Mouse (Mus musculus) hindlimb bud, embryonic 11.5 days (tissue): ENCODE measurements around the gene Tmem175.

Experiments used
- DNase-seq: peaks from one replicate; pipeline ENCODE4 v3.0.0-alpha.2; 2012; ENCODE audit warnings: low read depth, low spot score; ENCODE audit errors: extremely low spot score

Gene Tmem175

DNA sequence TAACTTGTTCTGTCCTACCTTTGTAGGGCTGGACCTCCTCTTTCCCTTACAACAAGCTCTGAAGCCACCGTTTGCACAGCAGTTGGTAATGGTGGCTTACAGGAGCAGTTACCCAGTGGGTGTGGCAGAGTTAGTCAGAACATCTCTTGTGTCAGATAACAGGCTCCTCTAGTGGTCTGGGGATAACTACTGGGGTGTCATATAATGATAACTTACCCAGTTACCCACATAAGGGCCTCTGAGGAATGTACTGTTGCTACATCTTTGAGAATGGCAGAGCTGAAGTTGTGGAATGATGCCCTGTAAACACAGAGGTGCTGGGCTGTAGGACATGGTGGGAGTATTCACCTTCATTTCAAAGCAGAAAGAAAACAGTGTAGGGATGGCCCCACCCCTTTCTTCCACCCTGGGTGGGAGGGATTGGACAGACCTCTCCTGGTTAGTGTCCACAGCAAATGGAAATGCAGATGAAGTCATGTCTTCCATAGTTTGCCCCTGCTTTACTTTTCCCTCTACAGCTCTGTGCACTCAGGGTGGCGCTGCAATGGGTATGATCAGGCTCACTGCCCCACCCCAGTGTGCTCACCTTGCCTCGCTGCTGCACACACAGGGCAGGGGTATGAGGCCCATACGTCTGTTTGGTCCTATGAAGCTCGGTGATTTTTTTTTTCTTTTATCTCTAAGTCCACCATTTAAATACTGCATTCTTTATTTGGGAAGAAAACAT is 47.4 kb downstream of the Tmem175 start:
- DNase-seq = no peak

DNA sequence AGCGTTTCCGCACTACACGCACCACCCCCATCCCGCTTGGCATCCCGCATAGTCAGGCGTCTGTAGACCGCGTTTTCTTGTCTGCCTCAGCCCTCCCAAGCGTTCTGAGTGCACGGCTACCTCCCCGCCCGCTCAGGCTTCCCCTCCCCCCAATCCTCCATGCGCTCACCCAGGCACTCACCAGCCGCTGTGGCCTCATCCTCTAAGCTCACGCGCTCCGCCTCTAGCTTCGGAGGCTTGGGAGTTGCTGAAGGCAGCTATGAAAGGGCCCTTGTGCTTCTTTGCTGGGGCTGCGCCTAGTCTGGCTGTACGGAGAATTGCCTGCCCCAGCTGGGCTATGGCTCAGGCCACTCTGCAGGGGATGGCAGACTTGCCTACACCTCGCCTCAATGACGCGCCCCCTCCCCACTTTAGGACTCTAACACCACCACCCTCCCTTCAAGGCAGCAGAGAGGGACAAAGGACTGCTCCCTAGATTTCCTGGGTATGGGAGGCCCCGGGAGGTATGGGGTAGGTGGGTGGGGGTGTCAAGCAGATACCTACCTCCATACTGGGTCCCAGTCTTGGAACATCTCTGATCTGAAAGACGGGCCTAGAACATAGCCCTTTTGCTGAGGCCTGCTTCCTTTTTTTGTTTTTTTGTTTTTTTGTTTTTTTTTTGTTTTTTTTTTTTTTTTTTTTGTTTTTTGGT is 48.2 kb downstream of the Tmem175 start:
- DNase-seq = no peak

GRCm38 (mm10) chr5:108678296-108678854 is 48.8 kb downstream of the Tmem175 start:
- DNase-seq = no peak

DNA sequence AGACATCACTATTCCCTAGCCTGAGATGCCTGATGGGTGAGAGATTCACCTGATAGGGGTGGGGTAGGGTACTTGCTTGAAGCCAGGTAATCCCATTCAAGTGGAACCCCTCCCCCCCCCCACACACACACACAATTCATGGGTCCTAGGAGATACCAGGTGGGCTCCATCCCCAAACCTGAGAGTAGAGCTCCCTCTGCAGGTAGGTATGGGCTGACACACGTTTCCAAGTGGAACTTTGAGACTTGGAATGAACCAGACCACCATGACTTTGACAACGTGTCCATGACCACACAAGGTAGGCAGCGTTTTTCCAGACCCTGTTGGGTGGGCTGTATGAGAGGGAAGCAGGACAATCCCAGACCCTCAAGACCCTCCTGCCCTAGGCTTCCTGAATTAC is 50.3 kb downstream of the Tmem175 start:
- DNase-seq = no peak

DNA sequence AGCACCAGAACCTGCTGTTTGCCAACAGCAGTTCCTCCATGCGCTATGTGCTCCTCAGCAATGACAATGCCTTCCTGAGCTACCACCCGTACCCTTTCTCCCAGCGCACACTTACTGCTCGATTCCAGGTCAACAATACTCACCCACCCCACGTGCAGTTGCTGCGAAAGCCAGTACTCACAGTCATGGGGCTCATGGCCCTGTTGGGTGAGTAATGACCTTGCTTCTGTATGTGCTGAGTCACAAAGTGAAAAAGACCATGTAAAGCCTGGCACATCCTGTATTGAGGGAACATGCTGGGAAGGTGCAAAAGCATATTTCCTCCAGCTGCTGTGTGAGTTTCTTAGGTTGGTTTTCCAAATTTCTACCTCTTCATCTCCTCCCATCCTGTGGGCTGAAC is 51.3 kb downstream of the Tmem175 start:
- no peak for DNase-seq

DNA sequence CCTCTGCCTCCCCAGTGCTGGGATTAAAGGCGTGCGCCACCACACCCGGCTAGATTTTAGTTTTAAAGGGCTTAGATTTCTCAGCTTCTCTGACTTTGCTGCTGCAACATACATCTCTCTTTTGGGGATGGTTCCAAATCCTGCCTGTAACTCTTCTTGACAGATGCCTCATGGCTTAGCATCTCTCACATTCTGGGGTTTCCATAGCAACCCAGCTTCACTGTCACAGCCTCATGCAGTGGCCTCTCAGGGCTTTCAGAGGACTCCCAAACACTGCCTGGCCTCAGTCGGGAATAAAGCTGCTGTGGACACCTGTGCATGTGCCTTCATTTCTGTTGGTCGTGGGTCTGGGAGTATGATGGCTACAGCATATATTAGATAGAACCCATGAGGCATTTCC is 59.5 kb downstream of the Tmem175 start:
- no peak for DNase-seq

GRCm38 (mm10) chr5:108691152-108691551 is 61.6 kb downstream of the Tmem175 start:
- DNase-seq = no peak

DNA sequence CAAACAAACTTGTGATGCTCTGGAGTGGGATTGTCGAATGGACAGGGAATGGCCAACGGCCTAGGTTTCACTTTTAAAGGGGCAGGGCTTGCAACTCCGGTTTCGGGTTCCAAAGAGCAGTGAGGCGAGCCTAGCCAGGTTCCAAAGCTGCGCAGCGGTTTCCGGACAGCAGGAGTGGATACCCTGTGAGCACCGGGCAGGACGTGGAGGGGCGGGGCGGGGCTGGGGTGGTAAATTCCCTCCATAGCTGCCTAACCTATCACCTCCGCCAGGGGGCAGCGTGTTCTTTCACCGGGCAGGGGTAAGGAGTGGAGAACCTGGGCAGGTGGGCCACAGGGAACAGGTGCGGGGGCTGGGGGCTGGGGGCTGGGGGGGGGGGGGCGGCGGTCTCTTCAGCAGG is 62.7 kb downstream of the Tmem175 start, which contains the start of gene Fgfrl1:
Fgfrl1 (plus strand) TSS at position 112 of the 400 bp plus-strand sequence.
- DNase-seq = no peak

DNA sequence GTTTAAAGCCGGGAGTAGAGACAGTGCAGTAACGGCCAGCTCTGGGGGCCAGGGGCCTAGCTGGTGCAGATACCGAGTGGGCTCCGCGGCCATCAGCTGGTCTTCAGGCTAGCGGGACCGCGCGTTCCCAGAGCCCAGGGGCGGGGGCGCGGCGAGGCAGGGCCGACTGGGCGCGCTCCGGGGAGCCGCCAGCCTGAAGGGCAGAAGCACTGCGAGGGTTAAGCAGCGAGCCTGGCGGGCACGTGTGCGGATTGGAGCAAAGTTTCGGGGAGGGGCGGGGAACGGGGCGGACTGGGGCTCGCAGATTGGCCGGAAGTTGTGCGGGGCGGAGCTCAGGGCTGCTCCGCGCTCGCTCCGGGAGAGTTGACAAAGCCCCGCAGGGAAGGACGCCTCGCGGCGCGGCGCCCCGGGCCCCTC is 64.3 kb downstream of the Tmem175 start:
- DNase-seq = no peak

DNA sequence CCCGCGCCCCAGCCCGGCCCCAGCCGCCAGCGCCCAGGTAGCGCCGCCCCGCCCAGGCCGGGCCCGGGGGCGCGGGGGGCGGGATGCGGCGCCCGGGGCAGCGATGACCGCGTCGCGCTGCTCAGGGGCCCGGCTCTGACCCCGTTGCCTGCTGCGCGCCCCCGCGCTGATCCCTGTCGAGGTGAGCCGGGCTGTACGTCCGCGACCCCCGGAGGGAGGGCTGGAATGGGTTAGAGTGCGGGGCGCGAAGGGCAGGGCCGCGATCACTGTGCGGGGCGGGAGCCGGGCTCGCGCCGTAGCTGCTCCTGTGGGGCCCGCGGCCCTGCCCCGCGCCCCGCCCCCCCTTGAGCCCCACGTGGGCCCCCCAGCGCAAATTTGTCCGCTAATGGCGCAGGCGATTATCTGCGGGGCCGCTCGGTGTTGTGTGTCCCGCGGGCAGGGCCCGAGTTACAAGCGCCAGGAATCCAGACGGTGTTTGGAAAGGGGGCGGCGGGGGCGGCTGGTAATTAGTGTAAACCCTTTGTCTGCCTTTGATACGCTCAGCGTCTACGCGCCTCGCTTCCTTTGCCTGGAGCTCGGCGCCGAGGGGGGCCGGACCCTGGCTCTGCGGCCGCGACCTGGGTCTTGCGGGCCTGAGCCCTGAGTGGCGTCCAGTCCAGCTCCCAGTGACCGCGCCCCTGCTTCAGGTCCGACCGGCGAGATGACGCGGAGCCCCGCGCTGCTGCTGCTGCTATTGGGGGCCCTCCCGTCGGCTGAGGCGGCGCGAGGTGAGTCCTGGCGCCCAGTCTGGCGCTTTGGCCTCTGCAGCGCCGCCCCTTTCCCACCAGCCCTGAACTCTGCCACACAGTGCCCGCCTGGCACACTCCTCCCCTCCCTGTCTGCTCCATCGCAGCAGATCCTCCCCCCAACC is 65.0 kb downstream of the Tmem175 start:
- no peak for DNase-seq

DNA sequence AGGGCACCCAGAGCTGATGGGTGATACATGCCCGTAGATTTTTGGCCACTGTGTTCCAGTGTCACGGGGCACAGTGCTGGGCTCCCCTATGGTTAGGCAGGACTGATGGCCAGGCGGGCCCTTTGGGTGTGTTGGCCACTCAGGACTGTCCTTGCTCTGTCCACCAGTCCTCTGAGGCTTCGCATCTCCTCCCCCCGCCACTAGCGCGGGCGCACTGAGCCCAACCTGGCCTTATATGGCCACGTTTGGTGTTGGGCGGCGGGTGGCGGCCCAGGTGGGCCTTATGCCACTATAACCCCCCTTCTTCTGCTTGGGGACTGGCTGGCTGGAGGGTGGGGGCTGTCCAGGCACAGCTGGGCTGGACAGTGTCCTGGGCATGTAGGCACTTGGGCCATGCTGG is 66.3 kb downstream of the Tmem175 start:
- no peak for DNase-seq

- DNase-seq = no peak
Observed at GRCm38 (mm10) chr5:108696542-108696941, 67.0 kb downstream of the Tmem175 start.

DNA sequence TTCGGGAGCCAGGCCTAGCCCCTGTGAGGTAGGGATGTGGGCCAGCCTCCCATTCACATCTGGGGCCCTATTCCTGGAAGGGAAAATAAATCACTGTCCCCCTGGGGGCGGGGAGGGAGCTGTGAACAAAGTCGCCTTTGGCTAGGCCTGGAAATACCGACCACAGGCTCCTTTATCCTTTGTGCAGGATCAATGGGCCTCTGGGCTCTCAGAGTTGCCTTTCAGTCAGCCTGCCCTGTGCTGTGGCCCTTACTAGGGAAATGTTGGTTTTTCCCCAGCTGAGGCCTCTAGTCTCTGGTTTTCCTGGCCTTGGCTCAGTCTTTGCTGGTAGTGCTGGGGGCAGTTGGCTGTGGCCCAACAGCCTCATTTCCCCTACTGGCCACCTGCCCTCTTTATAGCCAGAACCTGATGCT is 67.8 kb downstream of the Tmem175 start:
- DNase-seq = no peak
